Mouse (Mus musculus): ENCODE data around the gene Lsamp. TPM values are rescaled to one million over a fixed set of nuclear protein-coding genes. Genes with fewer than 3 reads are reported as not detected.

Lsamp gene
- polyA plus RNA-seq, 1 experiment from 2014 or later, result 0.75 TPM

- Histone ChIP-seq H3K4me3 (no peak overlapping the region), H3K9ac (no peak overlapping the region), H3K9me3 (no peaks in the 10 kb centered on the region), H3K4me2 (no peak overlapping the region), H3K4me1 (no peaks in the 10 kb centered on the region), H3K27me3 (no peaks in the 10 kb centered on the region), H3K27ac (no peak overlapping the region), H3K36me3 (no peaks in the 10 kb centered on the region)
- WGBS, result 37% methylated on average over 3 of the region's 3 CpGs
- no peak for ATAC-seq (ENCODE audit: borderline replicate concordance, extremely low read depth, low FRiP score, low TSS enrichment)
Observed at GRCm38 (mm10) chr16:40710068-40710467, 725.9 kb downstream of the Lsamp start.

- no peaks in the 10 kb centered on the region for H3K4me1 ChIP-seq
- no peaks in the 10 kb centered on the region for H3K36me3 ChIP-seq
- no peak for ATAC-seq (ENCODE audit: borderline replicate concordance, extremely low read depth, low FRiP score, low TSS enrichment)
- H3K9ac ChIP-seq, result no peak overlapping the region
- no peaks in the 10 kb centered on the region for H3K27me3 ChIP-seq
- H3K27ac ChIP-seq, result no peak overlapping the region
- H3K4me3 ChIP-seq, result no peak overlapping the region
- 74% methylated on average over 5 of the region's 5 CpGs for WGBS
- no peaks in the 10 kb centered on the region for H3K9me3 ChIP-seq
- H3K4me2 ChIP-seq, result no peak overlapping the region
Observed at GRCm38 (mm10) chr16:40710491-40710890, 726.3 kb downstream of the Lsamp start.

DNA sequence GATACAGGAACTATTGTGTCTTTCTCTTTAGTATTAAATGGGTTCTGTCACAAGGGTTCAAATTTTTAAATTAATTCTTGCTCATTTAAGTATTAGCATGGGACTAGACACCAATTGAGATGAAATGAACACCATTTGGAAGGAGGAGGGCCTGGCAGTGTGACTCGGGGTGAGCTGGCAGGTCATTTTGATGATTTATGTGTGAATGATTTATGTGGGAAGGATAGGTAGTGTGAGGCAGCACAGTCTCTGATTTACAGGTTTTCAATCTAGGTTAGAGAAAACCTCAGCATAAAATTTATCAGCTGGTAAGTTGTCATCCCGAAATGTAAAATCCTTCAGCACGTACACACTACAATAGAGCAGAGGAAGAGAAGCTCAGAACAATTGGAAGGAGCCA is 729.6 kb downstream of the Lsamp start:
- no peak for ATAC-seq (ENCODE audit: borderline replicate concordance, extremely low read depth, low FRiP score, low TSS enrichment)
- H3K4me3 ChIP-seq, result no peak overlapping the region
- H3K9ac ChIP-seq, result no peak overlapping the region
- no peaks in the 10 kb centered on the region for H3K36me3 ChIP-seq
- H3K27me3 ChIP-seq, result no peaks in the 10 kb centered on the region
- H3K4me2 ChIP-seq, result no peak overlapping the region
- no peaks in the 10 kb centered on the region for H3K9me3 ChIP-seq
- 67% methylated on average over 3 of the region's 3 CpGs for WGBS
- H3K4me1 ChIP-seq, result no peaks in the 10 kb centered on the region
- no peak overlapping the region for H3K27ac ChIP-seq

- Histone ChIP-seq H3K4me3 (no peak overlapping the region), H3K27ac (no peak overlapping the region), H3K36me3 (no peaks in the 10 kb centered on the region), H3K27me3 (no peaks in the 10 kb centered on the region), H3K4me1 (no peaks in the 10 kb centered on the region), H3K9me3 (no peaks in the 10 kb centered on the region), H3K9ac (no peak overlapping the region), H3K4me2 (no peak overlapping the region)
- no peak for ATAC-seq (ENCODE audit: borderline replicate concordance, extremely low read depth, low FRiP score, low TSS enrichment)
- 37% methylated on average over 6 of the region's 6 CpGs for WGBS
Observed at GRCm38 (mm10) chr16:40739015-40739414, 754.9 kb downstream of the Lsamp start.

- WGBS, result 76% methylated on average over 6 of the region's 6 CpGs
- Histone ChIP-seq H3K4me2 (no peak overlapping the region), H3K27ac (no peak overlapping the region), H3K4me3 (no peak overlapping the region), H3K4me1 (no peaks in the 10 kb centered on the region), H3K9me3 (no peaks in the 10 kb centered on the region), H3K27me3 (no peaks in the 10 kb centered on the region), H3K9ac (no peak overlapping the region), H3K36me3 (no peaks in the 10 kb centered on the region)
- ATAC-seq (ENCODE audit: borderline replicate concordance, extremely low read depth, low FRiP score, low TSS enrichment), result no peak
Observed at GRCm38 (mm10) chr16:40739771-40740170, 755.6 kb downstream of the Lsamp start.

- H3K4me1 ChIP-seq, result no peaks in the 10 kb centered on the region
- 67% methylated on average over 8 of the region's 8 CpGs for WGBS
- H3K9me3 ChIP-seq, result no peaks in the 10 kb centered on the region
- ATAC-seq (ENCODE audit: borderline replicate concordance, extremely low read depth, low FRiP score, low TSS enrichment), result no peak
- H3K9ac ChIP-seq, result no peak overlapping the region
- no peaks in the 10 kb centered on the region for H3K36me3 ChIP-seq
- H3K27ac ChIP-seq, result no peak overlapping the region
- no peaks in the 10 kb centered on the region for H3K27me3 ChIP-seq
- H3K4me2 ChIP-seq, result no peak overlapping the region
- H3K4me3 ChIP-seq, result no peak overlapping the region
Observed at GRCm38 (mm10) chr16:40740273-40740672, 756.1 kb downstream of the Lsamp start.

DNA sequence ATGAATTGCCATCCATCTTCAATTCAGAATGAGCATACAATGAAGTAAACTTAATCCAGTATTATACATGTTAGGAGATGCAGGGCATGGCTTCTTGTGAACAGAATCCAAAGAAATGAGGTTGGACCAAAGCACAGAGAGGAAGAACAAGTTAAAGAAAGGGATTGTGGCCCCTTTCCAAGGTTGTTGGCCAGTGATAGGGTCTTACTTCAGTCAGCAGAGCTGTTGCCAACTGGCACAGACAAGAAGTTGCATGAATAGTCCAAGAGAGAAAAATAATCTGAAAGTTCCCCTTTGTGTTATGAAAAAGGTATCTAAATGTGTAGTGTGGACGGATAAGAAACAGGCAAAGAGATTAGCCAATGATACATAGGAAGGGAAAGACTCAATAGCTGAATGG is 843.0 kb downstream of the Lsamp start:
- no peaks in the 10 kb centered on the region for H3K27me3 ChIP-seq
- no peak overlapping the region for H3K27ac ChIP-seq
- H3K4me1 ChIP-seq, result no peaks in the 10 kb centered on the region
- H3K4me3 ChIP-seq, result no peak overlapping the region
- H3K4me2 ChIP-seq, result no peak overlapping the region
- 50% methylated on average over 1 of the region's 1 CpGs for WGBS
- no peaks in the 10 kb centered on the region for H3K36me3 ChIP-seq
- no peak overlapping the region for H3K9ac ChIP-seq
- no peaks in the 10 kb centered on the region for H3K9me3 ChIP-seq
- no peak for ATAC-seq (ENCODE audit: borderline replicate concordance, extremely low read depth, low FRiP score, low TSS enrichment)

- H3K36me3 ChIP-seq, result no peaks in the 10 kb centered on the region
- no peaks in the 10 kb centered on the region for H3K9me3 ChIP-seq
- H3K4me1 ChIP-seq, result no peaks in the 10 kb centered on the region
- H3K9ac ChIP-seq, result no peak overlapping the region
- H3K4me3 ChIP-seq, result no peak overlapping the region
- no peaks in the 10 kb centered on the region for H3K27me3 ChIP-seq
- no peak for ATAC-seq (ENCODE audit: borderline replicate concordance, extremely low read depth, low FRiP score, low TSS enrichment)
- H3K27ac ChIP-seq, result no peak overlapping the region
- H3K4me2 ChIP-seq, result no peak overlapping the region
Observed at GRCm38 (mm10) chr16:40831536-40831935, 847.4 kb downstream of the Lsamp start.

DNA sequence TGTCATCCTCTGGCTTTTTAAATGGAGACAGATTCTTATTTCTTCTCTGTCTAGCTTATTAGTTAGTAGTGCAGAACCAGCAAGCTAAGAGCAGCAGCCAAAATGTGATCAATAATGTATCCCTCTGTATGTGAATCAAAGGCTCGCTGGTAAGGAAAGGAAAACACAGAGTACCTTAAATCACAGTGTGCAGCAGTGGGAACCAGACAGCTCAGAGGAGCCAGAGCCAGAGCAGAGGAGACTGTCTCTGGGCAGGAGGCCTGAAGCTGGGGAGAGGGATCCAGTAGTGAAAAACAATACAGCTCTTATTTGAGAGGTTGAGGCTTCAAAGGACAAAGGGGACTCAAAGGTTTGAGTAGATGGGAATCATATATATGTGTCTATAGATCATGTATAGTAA is 857.6 kb downstream of the Lsamp start:
- H3K27ac ChIP-seq, result no peak overlapping the region
- H3K27me3 ChIP-seq, result no peaks in the 10 kb centered on the region
- no peak for ATAC-seq (ENCODE audit: borderline replicate concordance, extremely low read depth, low FRiP score, low TSS enrichment)
- H3K9ac ChIP-seq, result no peak overlapping the region
- WGBS, result 59% methylated on average over 1 of the region's 1 CpGs
- H3K4me1 ChIP-seq, result no peaks in the 10 kb centered on the region
- no peaks in the 10 kb centered on the region for H3K36me3 ChIP-seq
- no peak overlapping the region for H3K4me3 ChIP-seq
- H3K9me3 ChIP-seq, result no peaks in the 10 kb centered on the region
- H3K4me2 ChIP-seq, result no peak overlapping the region

DNA sequence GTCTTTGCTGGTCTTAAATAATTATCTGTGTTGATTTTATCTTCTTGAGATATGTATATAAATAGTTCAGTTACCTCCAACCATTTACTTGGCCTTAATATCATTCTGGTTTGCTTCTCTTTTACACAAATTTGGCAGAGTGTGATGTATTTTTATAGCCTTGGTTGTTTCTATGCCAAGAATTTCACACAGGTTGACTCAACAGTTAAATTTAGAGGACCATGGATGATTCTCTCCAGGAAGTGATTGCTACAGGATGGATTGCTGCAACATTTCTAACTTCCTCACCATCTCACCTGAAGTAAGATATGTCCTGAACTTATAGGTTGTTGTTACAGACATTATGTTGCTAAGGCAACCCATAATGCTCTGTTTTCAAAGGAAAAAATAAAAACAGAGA is 882.6 kb downstream of the Lsamp start:
- Histone ChIP-seq H3K9ac (no peak overlapping the region), H3K4me3 (no peak overlapping the region), H3K36me3 (no peaks in the 10 kb centered on the region), H3K27ac (no peak overlapping the region), H3K4me1 (no peaks in the 10 kb centered on the region), H3K4me2 (no peak overlapping the region), H3K9me3 (no peaks in the 10 kb centered on the region), H3K27me3 (no peaks in the 10 kb centered on the region)
- ATAC-seq (ENCODE audit: borderline replicate concordance, extremely low read depth, low FRiP score, low TSS enrichment), result no peak

GRCm38 (mm10) chr16:40878301-40878700 is 894.1 kb downstream of the Lsamp start:
- 59% methylated on average over 4 of the region's 4 CpGs for WGBS
- ATAC-seq (ENCODE audit: borderline replicate concordance, extremely low read depth, low FRiP score, low TSS enrichment), result no peak
- Histone ChIP-seq H3K27ac (no peak overlapping the region), H3K27me3 (no peaks in the 10 kb centered on the region), H3K4me2 (no peak overlapping the region), H3K4me1 (no peaks in the 10 kb centered on the region), H3K9me3 (no peaks in the 10 kb centered on the region), H3K9ac (no peak overlapping the region), H3K4me3 (no peak overlapping the region), H3K36me3 (no peaks in the 10 kb centered on the region)

GRCm38 (mm10) chr16:40881942-40882341 is 897.8 kb downstream of the Lsamp start:
- 46% methylated on average over 5 of the region's 5 CpGs for WGBS
- Histone ChIP-seq H3K36me3 (no peaks in the 10 kb centered on the region), H3K27ac (no peak overlapping the region), H3K9ac (no peak overlapping the region), H3K9me3 (no peaks in the 10 kb centered on the region), H3K27me3 (no peaks in the 10 kb centered on the region), H3K4me2 (no peak overlapping the region), H3K4me1 (no peaks in the 10 kb centered on the region), H3K4me3 (no peak overlapping the region)
- no peak for ATAC-seq (ENCODE audit: borderline replicate concordance, extremely low read depth, low FRiP score, low TSS enrichment)

GRCm38 (mm10) chr16:40891338-40891737 is 907.2 kb downstream of the Lsamp start:
- Histone ChIP-seq H3K9ac (no peak overlapping the region), H3K27ac (no peak overlapping the region), H3K27me3 (no peaks in the 10 kb centered on the region), H3K9me3 (no peaks in the 10 kb centered on the region), H3K36me3 (no peaks in the 10 kb centered on the region), H3K4me3 (no peak overlapping the region), H3K4me2 (no peak overlapping the region), H3K4me1 (peaks cover 5% of the 10 kb centered on the region; the same call in 1 of the 2 replicates)
- no peak for ATAC-seq (ENCODE audit: borderline replicate concordance, extremely low read depth, low FRiP score, low TSS enrichment)
- WGBS, result 13% methylated on average over 7 of the region's 7 CpGs
